Mouse (Mus musculus) embryo, embryonic 10.5 days (tissue): ENCODE measurements at regions not wholly inside any gene's neighbourhood (a gene's known extent, or its start where the extent isn't known, plus 50 kb on each side); places are given as distances from the start of the nearest gene placed in this dataset.

Experiments used
- DNase-seq: peaks from one replicate; pipeline ENCODE4 v3.0.0-alpha.2; 2015; ENCODE audit warnings: low spot score

- DNase-seq: no peak
These were observed 2466.1 kb downstream of the Poteg start for GRCm38 (mm10) chr8:29913576-29913975.

GRCm38 (mm10) chr8:29920486-29920885, 2473.0 kb downstream of the Poteg start:
- DNase-seq: no peak

DNA sequence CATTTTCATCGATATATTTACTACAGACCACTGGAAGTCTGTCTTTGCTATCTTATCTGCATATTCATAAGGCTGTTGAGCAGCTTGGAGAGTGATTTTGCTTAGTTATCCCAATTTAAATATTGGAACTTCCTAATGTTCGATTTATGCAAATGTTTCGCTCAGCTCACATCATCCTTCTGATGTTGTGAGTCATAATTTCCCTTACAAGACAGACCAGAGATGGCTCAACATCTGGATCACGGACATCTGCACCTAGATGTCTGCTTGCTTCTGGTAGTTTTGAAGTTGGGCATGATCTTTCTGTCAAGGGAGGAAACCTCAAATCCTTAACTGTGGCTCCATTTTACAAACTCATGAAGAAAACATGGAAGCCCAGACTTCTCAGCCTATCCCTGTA, 2480.8 kb downstream of the Poteg start:
- no peak for DNase-seq

DNA sequence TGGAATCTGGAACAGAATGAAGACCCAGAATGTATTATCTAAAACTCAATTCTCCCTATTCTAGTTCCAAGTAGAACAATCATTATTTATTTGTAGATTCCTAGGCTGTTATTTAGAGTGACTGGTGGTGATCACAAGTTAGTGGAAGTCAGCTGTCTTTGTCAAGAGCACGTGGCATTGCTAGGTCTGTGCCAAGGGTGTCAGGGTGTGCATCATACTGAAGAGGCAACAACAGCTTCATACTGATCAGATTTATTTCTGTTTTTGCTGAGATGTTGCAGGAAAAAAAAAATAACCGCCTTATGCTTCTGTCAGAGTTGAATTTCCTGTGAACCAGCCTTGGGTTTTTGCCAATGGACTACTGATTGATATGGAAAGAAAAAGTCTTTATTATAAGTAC, 2513.9 kb downstream of the Poteg start:
- no peak for DNase-seq

DNA sequence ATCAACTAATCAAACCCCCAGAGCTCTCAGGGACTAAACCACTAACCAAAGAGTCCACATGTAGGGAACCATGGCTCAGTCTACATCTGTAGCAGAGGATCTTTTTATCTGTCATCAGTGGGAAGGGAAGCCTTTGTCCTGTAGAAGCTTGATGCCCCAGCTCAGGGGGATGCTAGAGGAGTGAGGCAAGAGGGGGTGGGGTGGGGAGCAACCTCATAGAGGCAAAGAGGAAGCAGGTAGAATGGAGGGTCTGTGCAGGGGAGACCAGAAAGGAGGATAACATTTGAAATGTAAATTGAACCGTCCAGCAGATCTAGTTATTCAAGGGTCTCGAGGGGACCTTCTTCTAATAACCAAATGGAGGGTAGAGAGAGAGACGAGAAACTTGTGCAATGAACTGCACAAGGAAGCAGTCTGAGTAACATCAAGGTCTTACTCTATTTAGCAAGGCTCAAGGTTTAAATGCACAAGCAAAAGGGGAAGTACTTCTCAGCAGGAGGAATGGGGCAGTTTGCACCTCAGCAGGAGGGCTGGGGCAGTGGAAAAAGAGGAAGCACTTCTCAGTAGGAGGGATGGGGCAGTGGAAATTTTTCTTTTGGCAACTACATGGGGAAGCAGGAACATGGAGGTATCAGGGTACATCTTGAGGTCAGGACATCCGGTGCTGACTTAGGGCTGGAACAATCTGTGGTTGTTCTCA, 2529.3 kb downstream of the Poteg start:
- DNase-seq: no peak

DNA sequence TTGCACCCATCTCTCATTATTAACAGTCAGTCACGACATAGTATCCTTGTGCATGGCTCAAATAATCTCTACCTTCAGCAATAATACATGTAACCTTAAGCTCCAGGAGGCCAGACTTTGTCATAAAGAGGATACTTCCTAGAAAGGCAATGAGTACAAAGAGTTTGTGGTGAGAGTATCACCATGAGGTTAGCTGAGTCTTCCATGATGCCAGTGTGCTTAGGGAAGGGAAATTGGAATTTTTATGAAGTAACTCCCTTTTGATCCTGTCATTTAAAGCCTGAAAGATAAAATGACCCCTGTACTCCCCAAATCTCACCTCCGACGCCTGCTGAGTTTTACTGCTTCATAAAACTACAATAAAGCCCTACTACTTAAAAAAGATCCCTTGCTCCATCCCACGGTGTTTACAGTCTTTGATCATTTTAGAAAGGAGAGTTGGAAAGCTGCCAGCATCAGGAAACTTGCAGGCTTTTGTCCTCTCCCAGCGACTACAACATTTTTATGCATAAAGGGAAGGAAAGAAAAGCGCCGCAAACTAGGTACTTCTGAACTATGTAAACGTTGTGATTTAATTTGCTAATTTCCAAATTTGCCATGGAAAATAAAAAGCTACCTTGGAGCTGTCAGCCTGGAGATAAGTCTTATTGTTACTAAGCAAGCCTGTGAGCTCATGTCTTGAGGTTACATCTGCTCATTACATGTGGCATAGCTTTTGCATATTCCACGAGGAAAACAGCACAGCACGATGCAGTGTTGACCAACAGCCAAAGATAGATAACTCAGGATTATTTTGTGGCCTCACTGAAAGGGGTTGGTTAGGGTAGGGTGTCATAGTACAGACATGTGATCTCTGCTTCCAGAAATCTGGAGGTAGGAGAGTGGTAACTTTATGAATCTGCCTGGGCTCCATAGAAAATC, 2531.4 kb downstream of the Poteg start:
- peak; percentile 5 for DNase-seq

- no peak for DNase-seq
These were observed 2545.1 kb downstream of the Poteg start for GRCm38 (mm10) chr8:29992549-29992948.

DNA sequence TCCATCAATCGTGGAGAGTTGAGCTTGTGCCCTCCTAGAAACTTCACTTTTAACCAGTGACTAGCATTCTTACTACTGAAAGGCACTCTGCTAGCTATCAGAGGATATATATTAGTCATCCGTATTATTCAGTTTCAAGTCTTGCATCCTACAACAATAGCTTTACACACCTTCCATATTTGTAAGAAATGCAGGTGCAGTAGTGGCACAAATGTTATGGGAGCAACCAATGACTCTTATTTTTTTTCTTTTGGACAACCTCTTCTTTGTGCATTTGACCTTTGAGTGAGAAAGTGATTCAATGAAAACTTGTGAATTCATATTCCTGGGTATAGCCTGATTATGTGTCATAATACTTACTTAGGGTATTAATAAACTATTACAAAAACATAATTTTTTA, 2551.9 kb downstream of the Poteg start:
- no peak for DNase-seq
